Mouse (Mus musculus): ENCODE measurements around the gene Myl10. TPM values are rescaled to one million over a fixed set of nuclear protein-coding genes. Genes with fewer than 3 reads are reported as not detected.

The Myl10 gene
- total and polyA plus RNA-seq, 3 experiments = not detected

DNA sequence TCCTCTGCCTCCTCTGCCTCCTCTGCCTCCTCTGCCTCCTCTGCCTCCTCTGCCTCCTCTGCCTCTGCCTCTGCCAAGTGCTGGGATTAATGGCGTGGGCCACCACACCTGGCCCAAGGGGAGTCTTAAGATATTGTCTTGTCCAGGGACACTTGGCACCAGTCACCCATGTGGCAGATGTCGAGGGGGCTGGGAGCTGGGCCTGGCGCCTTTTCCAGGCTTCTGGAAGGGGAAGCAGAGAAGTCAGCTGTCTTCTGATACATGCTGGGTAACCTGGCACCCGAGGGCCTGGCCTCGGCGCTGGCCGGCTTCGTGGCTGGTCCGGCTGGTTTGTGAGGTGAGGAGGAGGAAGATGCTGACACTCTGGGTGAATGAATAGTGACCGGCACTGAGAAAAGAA lies 30.7 kb upstream of the Myl10 start:
- DNase-seq (ENCODE audit: low spot score) (no peak), ATAC-seq (ENCODE audit: extremely low read depth, insufficient number of reproducible peaks, low FRiP score, poor library complexity, severe bottlenecking) (no peak)
- H3K4me1 ChIP-seq (ENCODE audit: insufficient read depth, low read depth, low read length) = no peaks in the 10 kb centered on the region
- no peaks in the 10 kb centered on the region for H3K36me3 ChIP-seq (replicated peaks)
- H3K4me3 ChIP-seq (ENCODE audit: low read depth, low read length) = no peak overlapping the region
- no peaks in the 10 kb centered on the region for H3K27me3 ChIP-seq (ENCODE audit: insufficient read depth, low read length)
- H3K9me3 ChIP-seq (replicated peaks) = no peaks in the 10 kb centered on the region
- TF ChIP-seq POLR2AphosphoS5 (IDR thresholded peaks at IDR 0.05; ENCODE audit: insufficient replicate concordance, low read depth, low read length) (no peak), CTCF (IDR thresholded peaks at IDR 0.05; ENCODE audit: low read depth, low read length) (no peak), GATA2 (IDR thresholded peaks at IDR 0.05; ENCODE audit: borderline replicate concordance, low read depth, low read length) (no peak), GATA1 (IDR thresholded peaks at IDR 0.05; ENCODE audit: borderline replicate concordance, low read length) (no peak), TAL1 (conservative IDR thresholded peaks at IDR 0.05; ENCODE audit: low read depth, low read length) (no peak)

DNA sequence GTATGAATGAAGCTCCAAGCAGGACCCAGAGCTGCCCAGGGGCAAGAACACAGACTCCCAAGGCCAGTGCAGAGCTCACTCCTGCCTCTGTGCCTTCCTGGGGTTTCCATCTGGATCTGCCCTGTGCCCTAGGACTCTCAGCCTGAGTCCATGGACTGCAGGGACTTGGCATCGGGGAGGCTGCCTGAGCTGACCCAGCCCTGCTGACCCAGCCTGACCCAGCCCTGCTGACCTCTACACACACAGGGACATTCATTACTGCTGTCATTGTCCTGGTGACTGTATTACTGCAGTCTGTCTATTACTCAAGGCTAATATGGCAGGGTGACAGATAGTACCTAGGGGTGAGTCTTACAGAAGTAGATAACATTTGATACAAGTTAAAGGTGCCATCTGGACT lies 30.1 kb upstream of the Myl10 start:
- no peaks in the 10 kb centered on the region for H3K4me1 ChIP-seq (ENCODE audit: insufficient read depth, low read depth, low read length)
- no peaks in the 10 kb centered on the region for H3K9me3 ChIP-seq (replicated peaks)
- no peak for ATAC-seq (ENCODE audit: extremely low read depth, insufficient number of reproducible peaks, low FRiP score, poor library complexity, severe bottlenecking)
- no peaks in the 10 kb centered on the region for H3K27me3 ChIP-seq (ENCODE audit: insufficient read depth, low read length)
- no peak for DNase-seq (ENCODE audit: low spot score)
- no peak overlapping the region for H3K4me3 ChIP-seq (ENCODE audit: low read depth, low read length)
- no peaks in the 10 kb centered on the region for H3K36me3 ChIP-seq (replicated peaks)
- no peak for TF ChIP-seq GATA1 (IDR thresholded peaks at IDR 0.05; ENCODE audit: borderline replicate concordance, low read length)
- TF ChIP-seq GATA2 (IDR thresholded peaks at IDR 0.05; ENCODE audit: borderline replicate concordance, low read depth, low read length) = no peak
- no peak for TF ChIP-seq CTCF (IDR thresholded peaks at IDR 0.05; ENCODE audit: low read depth, low read length)
- TF ChIP-seq POLR2AphosphoS5 (IDR thresholded peaks at IDR 0.05; ENCODE audit: insufficient replicate concordance, low read depth, low read length) = no peak

DNA sequence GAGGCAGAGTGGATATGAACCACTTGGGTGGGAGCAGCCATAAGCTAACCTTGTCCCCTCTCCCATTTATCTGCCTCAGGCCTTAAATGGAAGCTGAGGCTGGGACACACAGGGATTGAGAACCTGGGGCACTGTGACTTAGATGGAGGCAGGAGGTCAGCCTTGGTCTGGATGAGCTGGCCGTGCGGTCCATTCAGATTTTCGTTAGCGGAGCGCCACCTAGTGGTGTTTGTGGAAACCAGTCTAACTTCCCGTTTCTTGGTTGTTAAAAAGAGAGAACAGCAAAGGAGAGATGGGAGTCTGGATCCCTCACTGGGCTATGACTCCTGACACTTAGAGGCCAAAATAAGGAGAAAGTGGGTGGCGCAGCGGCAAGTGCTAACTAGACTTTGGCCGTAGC lies 28.4 kb upstream of the Myl10 start:
- Histone ChIP-seq H3K27me3 (ENCODE audit: insufficient read depth, low read length) (no peaks in the 10 kb centered on the region), H3K4me3 (ENCODE audit: low read depth, low read length) (no peak overlapping the region)
- no peak for ATAC-seq (ENCODE audit: extremely low read depth, insufficient number of reproducible peaks, low FRiP score, poor library complexity, severe bottlenecking)

DNA sequence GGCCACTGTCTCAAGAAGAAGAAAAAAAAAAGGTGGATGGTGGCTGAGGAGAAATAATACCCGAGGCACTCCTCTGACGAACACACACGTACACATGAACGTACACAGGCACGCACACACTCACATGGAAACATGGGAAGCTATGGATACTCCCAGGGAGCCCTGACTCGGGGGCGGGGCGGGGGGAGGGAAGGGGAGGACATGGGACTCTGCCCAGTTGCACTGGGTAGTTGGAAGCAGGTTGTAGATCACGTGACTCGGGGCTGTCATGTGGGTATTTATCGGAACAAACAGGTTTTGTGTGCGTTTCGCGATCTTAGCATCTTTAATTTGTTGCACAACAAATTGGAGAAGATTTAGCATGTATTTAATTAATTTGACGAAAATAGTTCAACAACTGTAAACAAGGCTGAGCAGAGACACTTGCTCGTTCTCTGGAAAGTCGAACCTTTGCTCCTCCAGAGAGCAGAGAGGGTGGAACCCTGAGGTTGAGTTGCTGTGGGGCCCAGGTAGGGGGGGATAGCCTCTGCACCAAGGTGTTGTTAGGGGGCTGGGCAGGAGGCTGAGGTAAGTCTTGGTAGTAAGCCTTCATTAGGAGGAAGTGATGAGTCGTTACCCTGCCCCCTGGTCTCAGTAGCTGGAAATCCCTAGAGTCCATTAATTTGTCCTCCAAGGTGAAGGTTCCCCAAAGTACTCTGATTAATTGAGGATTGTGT lies 16.5 kb upstream of the Myl10 start:
- ATAC-seq (ENCODE audit: extremely low read depth, insufficient number of reproducible peaks, low FRiP score, poor library complexity, severe bottlenecking) (no peak), DNase-seq (ENCODE audit: low spot score) (no peak)
- no peaks in the 10 kb centered on the region for H3K36me3 ChIP-seq (replicated peaks)
- no peaks in the 10 kb centered on the region; the same call in 1 of the 2 replicates for H3K9me3 ChIP-seq (replicated peaks)
- H3K4me3 ChIP-seq (ENCODE audit: low read depth, low read length) = no peak overlapping the region
- no peaks in the 10 kb centered on the region for H3K4me1 ChIP-seq (ENCODE audit: insufficient read depth, low read depth, low read length)
- TF ChIP-seq GATA2 (IDR thresholded peaks at IDR 0.05; ENCODE audit: borderline replicate concordance, low read depth, low read length) (no peak), GATA1 (IDR thresholded peaks at IDR 0.05; ENCODE audit: borderline replicate concordance, low read length) (no peak), CTCF (IDR thresholded peaks at IDR 0.05; ENCODE audit: low read depth, low read length) (no peak), POLR2AphosphoS5 (IDR thresholded peaks at IDR 0.05; ENCODE audit: insufficient replicate concordance, low read depth, low read length) (no peak), TAL1 (conservative IDR thresholded peaks at IDR 0.05; ENCODE audit: low read depth, low read length) (no peak)
- H3K27me3 ChIP-seq (ENCODE audit: insufficient read depth, low read length) = no peaks in the 10 kb centered on the region

More for the DNA sequence above, 28.4 kb upstream of the Myl10 start:
- Histone ChIP-seq H3K4me1 (ENCODE audit: insufficient read depth, low read depth, low read length) (no peaks in the 10 kb centered on the region), H3K36me3 (replicated peaks) (no peaks in the 10 kb centered on the region), H3K9me3 (replicated peaks) (no peaks in the 10 kb centered on the region)
- TF ChIP-seq GATA1 (IDR thresholded peaks at IDR 0.05; ENCODE audit: borderline replicate concordance, low read length) (no peak), TAL1 (conservative IDR thresholded peaks at IDR 0.05; ENCODE audit: low read depth, low read length) (no peak), POLR2AphosphoS5 (IDR thresholded peaks at IDR 0.05; ENCODE audit: insufficient replicate concordance, low read depth, low read length) (no peak), CTCF (IDR thresholded peaks at IDR 0.05; ENCODE audit: low read depth, low read length) (peak; percentile 42), GATA2 (IDR thresholded peaks at IDR 0.05; ENCODE audit: borderline replicate concordance, low read depth, low read length) (no peak)
- DNase-seq (ENCODE audit: low spot score) = peak; percentile 15

DNA sequence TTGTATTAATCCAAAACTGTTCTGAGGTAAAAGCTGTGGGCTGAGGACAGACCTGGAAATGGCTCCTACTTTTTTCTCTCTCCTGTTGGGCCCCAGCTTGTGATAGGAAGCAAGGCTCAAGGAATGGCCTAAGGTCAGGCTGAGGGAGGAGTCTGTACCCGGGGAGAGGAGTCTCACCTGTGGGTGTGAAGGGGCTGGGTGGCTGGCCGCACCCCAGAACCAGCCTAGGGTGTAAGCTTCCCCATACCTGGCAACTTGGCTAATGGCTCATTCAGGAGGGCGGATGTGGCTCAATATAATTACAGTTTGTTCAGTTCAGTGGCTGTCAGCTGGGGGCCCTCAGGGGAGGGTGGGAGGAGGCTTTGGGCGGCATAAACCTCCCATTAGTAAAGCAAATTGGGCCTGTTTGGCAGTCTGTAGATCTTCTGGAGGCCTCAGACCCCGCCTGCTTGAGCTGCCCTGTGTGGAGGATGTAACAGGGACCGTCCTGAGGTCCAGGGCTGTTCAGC lies 14.1 kb upstream of the Myl10 start:
- Histone ChIP-seq H3K36me3 (replicated peaks) (no peaks in the 10 kb centered on the region), H3K27me3 (ENCODE audit: insufficient read depth, low read length) (no peaks in the 10 kb centered on the region), H3K4me1 (ENCODE audit: insufficient read depth, low read depth, low read length) (no peaks in the 10 kb centered on the region), H3K4me3 (ENCODE audit: low read depth, low read length) (no peak overlapping the region), H3K9me3 (replicated peaks) (no peaks in the 10 kb centered on the region; the same call in 1 of the 2 replicates)
- DNase-seq (ENCODE audit: low spot score) = no peak
- no peak for TF ChIP-seq GATA2 (IDR thresholded peaks at IDR 0.05; ENCODE audit: borderline replicate concordance, low read depth, low read length)
- TF ChIP-seq POLR2AphosphoS5 (IDR thresholded peaks at IDR 0.05; ENCODE audit: insufficient replicate concordance, low read depth, low read length) = no peak
- TF ChIP-seq GATA1 (IDR thresholded peaks at IDR 0.05; ENCODE audit: borderline replicate concordance, low read length) = no peak
- TF ChIP-seq CTCF (IDR thresholded peaks at IDR 0.05; ENCODE audit: low read depth, low read length) = no peak
- TF ChIP-seq TAL1 (conservative IDR thresholded peaks at IDR 0.05; ENCODE audit: low read depth, low read length) = no peak
- ATAC-seq (ENCODE audit: extremely low read depth, insufficient number of reproducible peaks, low FRiP score, poor library complexity, severe bottlenecking) = no peak

DNA sequence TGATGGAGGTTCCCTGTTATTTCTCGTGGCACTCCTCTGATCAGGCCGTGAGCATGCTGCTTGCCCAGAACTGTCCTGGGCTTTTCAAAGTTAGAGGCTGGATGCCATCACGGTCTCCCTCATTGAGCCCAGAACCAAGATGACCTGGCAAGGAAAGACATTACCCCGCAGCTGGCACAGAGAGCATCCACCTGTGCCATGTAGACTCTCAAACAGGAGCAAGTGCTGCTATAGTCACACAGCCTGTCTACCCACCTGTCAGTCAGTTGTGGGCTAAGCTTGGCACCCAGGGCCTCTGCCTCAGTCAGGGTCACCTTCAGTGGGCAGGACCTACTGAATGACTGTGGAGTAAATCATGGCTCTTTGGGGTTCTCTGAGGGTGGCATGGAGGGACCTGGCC lies 6.6 kb upstream of the Myl10 start:
- TF ChIP-seq GATA1 (IDR thresholded peaks at IDR 0.05; ENCODE audit: borderline replicate concordance, low read length) (no peak), GATA2 (IDR thresholded peaks at IDR 0.05; ENCODE audit: borderline replicate concordance, low read depth, low read length) (no peak), TAL1 (conservative IDR thresholded peaks at IDR 0.05; ENCODE audit: low read depth, low read length) (no peak), CTCF (IDR thresholded peaks at IDR 0.05; ENCODE audit: low read depth, low read length) (no peak), POLR2AphosphoS5 (IDR thresholded peaks at IDR 0.05; ENCODE audit: insufficient replicate concordance, low read depth, low read length) (no peak)
- no peaks in the 10 kb centered on the region for H3K27me3 ChIP-seq (ENCODE audit: insufficient read depth, low read length)
- H3K9me3 ChIP-seq (replicated peaks) = no peaks in the 10 kb centered on the region
- DNase-seq (ENCODE audit: low spot score) (no peak), ATAC-seq (ENCODE audit: extremely low read depth, insufficient number of reproducible peaks, low FRiP score, poor library complexity, severe bottlenecking) (no peak)
- H3K36me3 ChIP-seq (replicated peaks) = no peaks in the 10 kb centered on the region
- no peaks in the 10 kb centered on the region for H3K4me1 ChIP-seq (ENCODE audit: insufficient read depth, low read depth, low read length)
- H3K4me3 ChIP-seq (ENCODE audit: low read depth, low read length) = no peak overlapping the region

Data from G1E (cell line).